In genomic region chr2:14874281-14875037, GRCm38 (mm10) we compare ENCODE assay signal across 8 mouse cellular contexts.
DNase-seq lines count a peak whose midpoint lies in the region; ATAC-seq and TF ChIP-seq lines count a peak whose summit lies in the region.

No protein-coding gene starts in this region.

- H3K4me3 ChIP-seq in gastrocnemius, adult 2 months = peak overlapping the region; percentile 57; the same call in 1 of the 2 replicates
- no peak overlapping the region for H3K4me3 ChIP-seq in neural tube, embryonic 12.5 days
- H3K4me3 ChIP-seq in lung, postnatal 0 days (ENCODE audit: low read depth, low read length) = no peak overlapping the region
- no peak overlapping the region for H3K4me3 ChIP-seq in stomach, embryonic 16.5 days (replicated peaks; ENCODE audit: low read length)
- no peak overlapping the region for H3K4me3 ChIP-seq in liver, embryonic 11.5 days (ENCODE audit: low read depth, low read length)

- H3K27me3 ChIP-seq in neural tube, embryonic 12.5 days (replicated peaks) = no peaks in the 10 kb centered on the region
- no peaks in the 10 kb centered on the region for H3K27me3 ChIP-seq in lung, postnatal 0 days (replicated peaks; ENCODE audit: insufficient read depth, low read length)
- H3K27me3 ChIP-seq in stomach, embryonic 16.5 days (ENCODE audit: control insufficient read depth, insufficient read depth, low read length) = no peaks in the 10 kb centered on the region
- H3K27me3 ChIP-seq in liver, embryonic 11.5 days (replicated peaks; ENCODE audit: control insufficient read depth, insufficient read depth, low read length) = no peaks in the 10 kb centered on the region

- H3K9me3 ChIP-seq in neural tube, embryonic 12.5 days = no peaks in the 10 kb centered on the region
- H3K9me3 ChIP-seq in lung, postnatal 0 days (ENCODE audit: low read length) = no peaks in the 10 kb centered on the region
- no peaks in the 10 kb centered on the region for H3K9me3 ChIP-seq in stomach, embryonic 16.5 days (replicated peaks; ENCODE audit: control insufficient read depth, low read length)
- H3K9me3 ChIP-seq in liver, embryonic 11.5 days (ENCODE audit: control insufficient read depth, low read length) = no peaks in the 10 kb centered on the region

- H3K36me3 ChIP-seq in neural tube, embryonic 12.5 days = no peaks in the 10 kb centered on the region
- H3K36me3 ChIP-seq in lung, postnatal 0 days (ENCODE audit: insufficient read depth, low read length) = no peaks in the 10 kb centered on the region
- H3K36me3 ChIP-seq in stomach, embryonic 16.5 days (ENCODE audit: control insufficient read depth, insufficient read depth, low read length) = no peaks in the 10 kb centered on the region
- no peaks in the 10 kb centered on the region for H3K36me3 ChIP-seq in liver, embryonic 11.5 days (ENCODE audit: control insufficient read depth, insufficient read depth, low read length)

- no peak for TF ChIP-seq CTCF in gastrocnemius, adult 2 months (IDR thresholded peaks at IDR 0.05)
- no peak for TF ChIP-seq CTCF in lung, postnatal 0 days (IDR thresholded peaks at IDR 0.05)

- no peak for ATAC-seq in neural tube, embryonic 12.5 days (ENCODE audit: low FRiP score, low read depth)
- ATAC-seq in lung, postnatal 0 days = no peak
- no peak for ATAC-seq in stomach, embryonic 16.5 days (ENCODE audit: insufficient read depth, low FRiP score)
- no peak for ATAC-seq in liver, embryonic 11.5 days (replicated peaks; ENCODE audit: low FRiP score)

- no peak overlapping the region for H3K9ac ChIP-seq in neural tube, embryonic 12.5 days
- no peak overlapping the region for H3K9ac ChIP-seq in lung, postnatal 0 days (replicated peaks; ENCODE audit: low read depth)
- no peak overlapping the region for H3K9ac ChIP-seq in stomach, embryonic 16.5 days (ENCODE audit: low read length)
- H3K9ac ChIP-seq in liver, embryonic 11.5 days (ENCODE audit: low read depth, low read length) = no peak overlapping the region

- peaks cover 12% of the 10 kb centered on the region; the same call in 1 of the 2 replicates for H3K4me1 ChIP-seq in neural tube, embryonic 12.5 days
- no peaks in the 10 kb centered on the region; the same call in 1 of the 2 replicates for H3K4me1 ChIP-seq in lung, postnatal 0 days (ENCODE audit: insufficient read depth, low read depth, low read length)
- peaks cover 3% of the 10 kb centered on the region; the same call in 1 of the 2 replicates for H3K4me1 ChIP-seq in stomach, embryonic 16.5 days (ENCODE audit: control insufficient read depth, insufficient read depth, low read length)
- no peaks in the 10 kb centered on the region for H3K4me1 ChIP-seq in liver, embryonic 11.5 days (replicated peaks; ENCODE audit: control insufficient read depth, insufficient read depth, low read length)

- H3K4me2 ChIP-seq in neural tube, embryonic 12.5 days (replicated peaks) = peak overlapping the region; percentile 48
- H3K4me2 ChIP-seq in lung, postnatal 0 days (replicated peaks; ENCODE audit: low read depth, low read length) = peak overlapping the region; percentile 49
- H3K4me2 ChIP-seq in stomach, embryonic 16.5 days (ENCODE audit: low read depth, low read length) = peak overlapping the region; percentile 52; the same call in 1 of the 2 replicates
- H3K4me2 ChIP-seq in liver, embryonic 11.5 days = no peak overlapping the region

- no peak for TF ChIP-seq EP300 in lung, postnatal 0 days (IDR thresholded peaks at IDR 0.05)

- WGBS in neural tube, embryonic 12.5 days = 48% methylated on average over 13 of the region's 13 CpGs
- WGBS in lung, postnatal 0 days = 34% methylated on average over 13 of the region's 13 CpGs
- WGBS in stomach, embryonic 16.5 days = 36% methylated on average over 13 of the region's 13 CpGs
- WGBS in liver, embryonic 11.5 days = 67% methylated on average over 13 of the region's 13 CpGs

- intact Hi-C loops in gastrocnemius, adult 2 months (cut with DNase I) = no loop called here
- intact Hi-C loops in gastrocnemius, postnatal 36 days (cut with DNase I) = no loop called here

- DNase-seq in gastrocnemius, adult 2 months = no peak
- no peak for DNase-seq in gastrocnemius, postnatal 36 days
- DNase-seq in neural tube, embryonic 10.5 days (ENCODE audit: extremely low spot score, low spot score) = no peak
- no peak for DNase-seq in lung, postnatal 0 days (ENCODE audit: low spot score)
- no peak for DNase-seq in urinary bladder, postnatal 14 days (ENCODE audit: low spot score)
- no peak for DNase-seq in liver, embryonic 11.5 days (ENCODE audit: low spot score)

- no peak overlapping the region for H3K27ac ChIP-seq in gastrocnemius, adult 2 months
- no peak overlapping the region for H3K27ac ChIP-seq in neural tube, embryonic 12.5 days
- H3K27ac ChIP-seq in lung, postnatal 0 days (ENCODE audit: low read length) = no peak overlapping the region
- H3K27ac ChIP-seq in stomach, embryonic 16.5 days (ENCODE audit: low read length) = no peak overlapping the region
- H3K27ac ChIP-seq in liver, embryonic 11.5 days (ENCODE audit: low read depth, low read length) = no peak overlapping the region
